Mouse (Mus musculus) heart, postnatal 0 days (tissue): Measurements from ENCODE around the gene Bptf. TPM values are rescaled to one million over a fixed set of nuclear protein-coding genes. Genes with fewer than 3 reads are reported as not detected.
A peak's percentile ranks its signal among the peaks of the same experiment; 100 is the strongest.

Experiments used
- ATAC-seq: fragments of 200-750 bp; cut with Nextera tagmentation; 2 replicates; pipeline ENCODE4 v1.8.0; 2017; ENCODE audit warnings: low read depth, moderate number of reproducible peaks, moderate library complexity; ENCODE audit not compliant: insufficient read depth
- DNase-seq: peaks from one replicate; pipeline ENCODE4 v3.0.0-alpha.2; 2016; ENCODE audit warnings: low spot score
- H3K27ac ChIP-seq: fragments of 300-500 bp; sonication (generic); 2 replicates; pipeline ENCODE4 v1.5.1; 2014; ENCODE audit warnings: low read depth, mild to moderate bottlenecking
- H3K27me3 ChIP-seq: fragments of 300-500 bp; sonication (generic); 2 replicates; pipeline ENCODE4 v1.6.1; 2014; ENCODE audit warnings: low read length, mixed read lengths; ENCODE audit not compliant: control insufficient read depth, insufficient read depth
- H3K36me3 ChIP-seq: fragments of 300-500 bp; sonication (generic); replicated peaks from 2 replicates; pipeline ENCODE4 v1.6.1; 2014; ENCODE audit warnings: low read length, mixed read lengths; ENCODE audit not compliant: control insufficient read depth, insufficient read depth
- H3K4me1 ChIP-seq: fragments of 300-500 bp; sonication (generic); 2 replicates; pipeline ENCODE4 v1.6.1; 2014; ENCODE audit warnings: antibody characterized with exemption; ENCODE audit not compliant: control insufficient read depth, insufficient read depth
- H3K4me2 ChIP-seq: fragments of 300-500 bp; sonication (generic); 2 replicates; pipeline ENCODE4 v1.6.1; 2014; ENCODE audit warnings: low read depth, mild to moderate bottlenecking, low read length, moderate library complexity
- H3K4me3 ChIP-seq: fragments of 300-500 bp; sonication (generic); 2 replicates; pipeline ENCODE4 v1.5.1; 2014; ENCODE audit warnings: low read depth, low read length
- H3K9ac ChIP-seq: fragments of 300-500 bp; sonication (generic); replicated peaks from 2 replicates; pipeline ENCODE4 v1.6.1; 2014; ENCODE audit warnings: low read depth, low read length, mixed read lengths
- H3K9me3 ChIP-seq: fragments of 300-500 bp; sonication (generic); replicated peaks from 2 replicates; pipeline ENCODE4 v1.6.1; 2016; ENCODE audit warnings: low read length; ENCODE audit not compliant: control insufficient read depth
- CTCF ChIP-seq: IDR thresholded peaks from 2 replicates; pipeline ENCODE4 v1.5.1; 2016; ENCODE audit warnings: antibody characterized with exemption, control low read depth, low read depth
- EP300 ChIP-seq: IDR thresholded peaks from 2 replicates; pipeline ENCODE4 v1.6.1; 2016; ENCODE audit warnings: antibody characterized with exemption, low read depth
- WGBS: fragments of 180-500 bp; shearing (Covaris S2); extraction: QIAGEN DNeasy Blood & Tissue Kit; methylation state at CpG from one replicate; pipeline ENCODE4 v1.1.7; 2014; 5-methylcytosine and 5-hydroxymethylcytosine counted together
- polyA plus RNA-seq: library from polyadenylated mRNA; unstranded; fragments of >200 nt; fragmentation: Nextera tagmentation; extraction: Ambion mirVana; gene quantifications from 2 replicates; pipeline ENCODE4 v1.2.1, GENCODE M21; 2015
- total RNA-seq: library from RNA; depleted of rRNA; stranded (reverse); fragments of >200 nt; gene quantifications from 2 replicates; pipeline ENCODE4 v1.2.3, GENCODE M21; 2014; ENCODE audit warnings: low replicate concordance

The Bptf gene
- total and polyA plus RNA-seq, 2 experiments from 2014 or later: 11.8 to 13.7 TPM

DNA sequence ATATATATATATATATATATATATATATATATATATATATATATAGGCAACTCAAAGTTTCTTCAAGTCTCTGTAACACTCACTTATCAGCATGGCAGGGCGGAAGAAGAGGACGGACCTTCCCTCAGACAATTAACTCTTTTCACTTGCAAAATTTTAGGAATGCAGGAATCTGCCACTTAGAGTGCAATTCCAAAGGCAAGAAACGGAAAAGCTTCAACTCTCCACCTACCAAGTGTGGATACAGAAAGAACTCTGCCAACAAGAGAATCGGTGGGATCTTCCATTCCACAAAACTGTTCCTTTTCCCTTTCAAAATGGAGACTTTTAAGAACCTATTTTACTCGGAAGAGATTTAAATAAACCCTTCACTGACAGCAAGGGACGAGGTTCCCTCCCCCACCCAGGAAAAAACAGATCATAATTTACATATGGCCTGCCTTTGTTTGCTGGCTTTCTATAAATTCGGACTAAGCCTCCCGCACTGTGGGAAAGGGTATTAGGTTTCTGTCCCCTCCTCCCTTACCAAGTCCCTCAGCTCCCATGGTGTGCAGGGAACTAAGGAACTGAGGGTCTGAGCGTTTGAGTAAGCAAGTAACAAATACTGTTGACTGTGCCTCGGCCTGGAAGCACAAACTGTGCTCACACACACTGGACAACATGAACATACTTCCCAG is 17.9 kb downstream of the Bptf start:
- WGBS: 44% methylated on average over 10 of the region's 10 CpGs
- no peaks in the 10 kb centered on the region for H3K27me3 ChIP-seq
- TF ChIP-seq EP300 (no peak), CTCF (no peak)
- H3K4me1 ChIP-seq: no peaks in the 10 kb centered on the region
- peaks cover 16% of the 10 kb centered on the region for H3K36me3 ChIP-seq
- H3K4me2 ChIP-seq: no peak overlapping the region
- H3K4me3 ChIP-seq: no peak overlapping the region
- no peak overlapping the region for H3K9ac ChIP-seq
- DNase-seq (no peak), ATAC-seq (no peak)
- H3K9me3 ChIP-seq: no peaks in the 10 kb centered on the region
- no peak overlapping the region for H3K27ac ChIP-seq

DNA sequence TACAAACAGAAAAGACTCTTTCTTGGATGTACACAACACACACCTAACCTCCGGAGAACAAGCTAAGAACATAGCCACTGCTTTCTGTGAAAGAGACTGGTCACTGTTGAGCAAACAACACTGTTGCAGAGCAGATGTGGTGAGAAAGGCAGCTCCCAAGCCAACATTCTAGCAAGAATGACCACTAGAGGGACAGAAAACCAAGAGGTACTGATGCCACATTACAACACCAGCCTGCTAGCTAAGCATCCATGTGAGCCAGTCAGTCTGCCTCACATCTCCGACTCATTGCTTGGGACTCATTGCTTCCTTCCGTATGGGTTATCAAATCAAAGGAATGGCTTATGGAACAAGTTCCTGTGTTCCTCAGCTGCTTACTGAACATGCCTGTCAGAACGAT is 18.8 kb downstream of the Bptf start:
- Histone ChIP-seq H3K27ac (0 out of 2 replicates have a peak overlapping the region, but pooled peaks have one; percentile 11), H3K4me3 (no peak overlapping the region), H3K4me1 (no peaks in the 10 kb centered on the region), H3K36me3 (peaks cover 16% of the 10 kb centered on the region), H3K9ac (no peak overlapping the region), H3K4me2 (no peak overlapping the region), H3K27me3 (no peaks in the 10 kb centered on the region), H3K9me3 (no peaks in the 10 kb centered on the region)
- 56% methylated on average over 4 of the region's 4 CpGs for WGBS
- no peak for TF ChIP-seq EP300
- peak; percentile 61 for TF ChIP-seq CTCF
- ATAC-seq: peak; percentile 39; the same call in 1 of the 2 replicates
- DNase-seq: peak; percentile 52

DNA sequence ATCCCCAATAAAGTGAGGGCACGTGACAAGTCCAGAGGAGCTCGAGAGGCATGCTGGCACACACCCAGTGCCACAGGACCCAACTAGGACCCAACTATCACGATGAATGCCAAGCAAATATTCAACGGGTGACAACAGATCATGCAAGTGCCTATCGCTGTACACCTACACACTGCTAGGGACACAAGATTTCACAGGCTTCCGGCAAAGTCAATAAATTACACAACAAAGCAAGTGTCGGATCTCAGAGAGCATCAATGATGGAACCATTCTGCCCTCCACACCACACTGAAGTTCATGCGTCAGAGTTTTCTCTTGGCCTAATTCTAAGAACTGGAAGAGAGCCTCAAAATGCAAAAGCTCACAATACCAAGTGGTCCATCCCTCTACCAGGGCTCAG is 22.3 kb downstream of the Bptf start:
- Histone ChIP-seq H3K9me3 (no peaks in the 10 kb centered on the region), H3K4me2 (no peak overlapping the region), H3K4me3 (no peak overlapping the region), H3K9ac (no peak overlapping the region), H3K27me3 (no peaks in the 10 kb centered on the region), H3K36me3 (peaks cover 16% of the 10 kb centered on the region), H3K4me1 (no peaks in the 10 kb centered on the region), H3K27ac (no peak overlapping the region)
- no peak for DNase-seq
- ATAC-seq: no peak
- 75% methylated on average over 8 of the region's 8 CpGs for WGBS
- TF ChIP-seq CTCF (no peak), EP300 (no peak)

DNA sequence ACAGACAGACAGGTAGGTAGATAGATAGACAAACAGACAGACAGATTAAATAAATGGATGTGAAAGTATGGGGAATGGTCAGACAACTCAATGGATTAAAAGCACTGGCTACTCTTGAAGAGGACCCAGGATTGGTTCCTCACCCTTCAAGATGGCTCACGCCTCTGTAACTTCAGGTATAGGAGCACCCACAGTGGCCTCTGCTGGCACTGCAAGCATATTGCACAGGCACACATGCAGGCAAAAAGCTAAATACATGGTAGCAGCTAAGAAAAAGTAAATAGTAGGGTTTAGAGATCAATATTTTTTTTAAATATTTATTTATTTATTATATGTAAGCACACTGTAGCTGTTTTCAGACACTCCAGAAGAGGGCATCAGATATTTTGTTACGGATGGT is 23.0 kb downstream of the Bptf start:
- Histone ChIP-seq H3K4me3 (no peak overlapping the region), H3K27ac (no peak overlapping the region), H3K9me3 (no peaks in the 10 kb centered on the region), H3K27me3 (no peaks in the 10 kb centered on the region), H3K4me2 (no peak overlapping the region), H3K4me1 (no peaks in the 10 kb centered on the region), H3K36me3 (peaks cover 16% of the 10 kb centered on the region), H3K9ac (no peak overlapping the region)
- TF ChIP-seq EP300 (no peak), CTCF (peak; percentile 24)
- ATAC-seq (no peak), DNase-seq (no peak)
- 100% methylated on average over 2 of the region's 2 CpGs for WGBS

DNA sequence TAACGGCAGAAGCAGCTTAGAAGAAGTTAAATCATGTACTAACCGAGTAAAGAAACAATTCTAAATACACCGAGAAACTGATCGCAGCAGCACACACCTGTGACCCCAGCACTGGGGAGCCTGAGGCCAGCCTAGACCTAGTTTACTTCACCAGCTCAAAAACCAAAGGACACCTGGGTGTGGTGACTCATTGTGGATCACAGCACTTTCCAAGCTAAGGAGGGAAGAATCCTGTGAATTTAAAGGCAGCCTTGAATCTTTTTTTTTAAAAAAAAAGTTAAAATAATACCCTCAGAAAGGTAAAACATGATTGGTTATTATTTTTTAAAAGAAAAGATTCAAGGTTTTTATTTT is 24.2 kb downstream of the Bptf start:
- Histone ChIP-seq H3K36me3 (peaks cover 16% of the 10 kb centered on the region), H3K4me3 (no peak overlapping the region), H3K27ac (0 out of 2 replicates have a peak overlapping the region, but pooled peaks have one; percentile 30), H3K27me3 (no peaks in the 10 kb centered on the region), H3K4me2 (no peak overlapping the region), H3K9ac (no peak overlapping the region), H3K4me1 (peaks cover 11% of the 10 kb centered on the region), H3K9me3 (no peaks in the 10 kb centered on the region)
- 68% methylated on average over 4 of the region's 4 CpGs for WGBS
- no peak for ATAC-seq
- no peak for DNase-seq
- no peak for TF ChIP-seq EP300
- TF ChIP-seq CTCF: no peak
